Mouse (Mus musculus) hindbrain, embryonic 10.5 days (tissue): ENCODE data around the gene Bicc1. TPM values are rescaled to one million over a fixed set of nuclear protein-coding genes. Genes with fewer than 3 reads are reported as not detected.
A peak's percentile ranks its signal among the peaks of the same experiment; 100 is the strongest.

ENCODE experiments used
- DNase-seq: peaks from one replicate; pipeline ENCODE4 v3.0.0-alpha.2; 2017; ENCODE audit warnings: low spot score
- H3K27ac ChIP-seq: fragments of 300-500 bp; sonication (generic); 2 replicates; pipeline ENCODE4 v1.5.1; 2016; ENCODE audit warnings: mild to moderate bottlenecking, moderate library complexity
- H3K27me3 ChIP-seq: fragments of 300-500 bp; sonication (generic); 2 replicates; pipeline ENCODE4 v1.6.1; 2016; ENCODE audit warnings: mild to moderate bottlenecking; ENCODE audit not compliant: poor library complexity, insufficient read depth, severe bottlenecking
- H3K36me3 ChIP-seq: fragments of 300-500 bp; sonication (generic); 2 replicates; pipeline ENCODE4 v1.6.1; 2016; ENCODE audit warnings: mild to moderate bottlenecking, moderate library complexity
- H3K4me1 ChIP-seq: fragments of 300-500 bp; sonication (generic); replicated peaks from 2 replicates; pipeline ENCODE4 v1.6.1; 2016; ENCODE audit warnings: mild to moderate bottlenecking
- H3K4me3 ChIP-seq: fragments of 300-500 bp; sonication (generic); 2 replicates; pipeline ENCODE4 v1.5.1; 2016; ENCODE audit warnings: mild to moderate bottlenecking, moderate library complexity
- H3K9me3 ChIP-seq: fragments of 300-500 bp; sonication (generic); 2 replicates; pipeline ENCODE4 v1.6.1; 2016; ENCODE audit warnings: mild to moderate bottlenecking, moderate library complexity
- WGBS: fragments of 180-500 bp; shearing (Covaris S2); methylation state at CpG from one replicate; pipeline ENCODE4 v1.1.7; 2016; 5-methylcytosine and 5-hydroxymethylcytosine counted together
- polyA plus RNA-seq: library from polyadenylated mRNA; unstranded; fragments of >200 nt; fragmentation: Nextera tagmentation; extraction: Ambion mirVana; gene quantifications from 2 replicates; pipeline ENCODE4 v1.2.1, GENCODE M21; 2016

Bicc1 gene
- polyA plus RNA-seq, 1 experiment from 2014 or later, result 5.5 TPM

- DNase-seq, result no peak
- H3K36me3 ChIP-seq, result no peaks in the 10 kb centered on the region
- no peak overlapping the region for H3K27ac ChIP-seq
- no peak overlapping the region for H3K4me3 ChIP-seq
- H3K9me3 ChIP-seq, result no peaks in the 10 kb centered on the region
- H3K4me1 ChIP-seq, result no peaks in the 10 kb centered on the region
- WGBS, result 98% methylated on average over 9 of the region's 9 CpGs
- no peaks in the 10 kb centered on the region for H3K27me3 ChIP-seq
Observed at GRCm38 (mm10) chr10:70996051-70996450, 163.4 kb downstream of the Bicc1 start.

- no peak for DNase-seq
Observed at GRCm38 (mm10) chr10:70994135-70994497, 165.4 kb downstream of the Bicc1 start.

GRCm38 (mm10) chr10:70993497-70994134 is 165.9 kb downstream of the Bicc1 start:
- Histone ChIP-seq H3K27me3 (no peaks in the 10 kb centered on the region), H3K4me1 (no peaks in the 10 kb centered on the region), H3K4me3 (no peak overlapping the region), H3K27ac (no peak overlapping the region), H3K36me3 (no peaks in the 10 kb centered on the region), H3K9me3 (no peaks in the 10 kb centered on the region)
- WGBS, result 82% methylated on average over 6 of the region's 6 CpGs
- DNase-seq, result no peak

More at GRCm38 (mm10) chr10:70994135-70994497, 165.4 kb downstream of the Bicc1 start:
- Histone ChIP-seq H3K4me1 (no peaks in the 10 kb centered on the region), H3K27me3 (no peaks in the 10 kb centered on the region), H3K36me3 (no peaks in the 10 kb centered on the region), H3K9me3 (no peaks in the 10 kb centered on the region), H3K27ac (no peak overlapping the region), H3K4me3 (no peak overlapping the region)
- 98% methylated on average over 2 of the region's 2 CpGs for WGBS

- no peaks in the 10 kb centered on the region for H3K27me3 ChIP-seq
- no peak overlapping the region for H3K27ac ChIP-seq
- H3K4me1 ChIP-seq, result no peaks in the 10 kb centered on the region
- H3K36me3 ChIP-seq, result no peaks in the 10 kb centered on the region
- no peak for DNase-seq
- no peak overlapping the region for H3K4me3 ChIP-seq
- 81% methylated on average over 5 of the region's 5 CpGs for WGBS
- H3K9me3 ChIP-seq, result no peaks in the 10 kb centered on the region
Observed at GRCm38 (mm10) chr10:70987396-70987795, 172.1 kb downstream of the Bicc1 start.

- WGBS, result 82% methylated on average over 11 of the region's 11 CpGs
- DNase-seq, result no peak
- no peaks in the 10 kb centered on the region for H3K4me1 ChIP-seq
- no peaks in the 10 kb centered on the region for H3K9me3 ChIP-seq
- no peaks in the 10 kb centered on the region for H3K36me3 ChIP-seq
- no peak overlapping the region for H3K4me3 ChIP-seq
- no peak overlapping the region for H3K27ac ChIP-seq
- H3K27me3 ChIP-seq, result no peaks in the 10 kb centered on the region
Observed at GRCm38 (mm10) chr10:70983036-70983670, 176.3 kb downstream of the Bicc1 start.

- Histone ChIP-seq H3K36me3 (no peaks in the 10 kb centered on the region), H3K27me3 (no peaks in the 10 kb centered on the region), H3K4me1 (no peaks in the 10 kb centered on the region), H3K4me3 (no peak overlapping the region), H3K9me3 (no peaks in the 10 kb centered on the region), H3K27ac (no peak overlapping the region)
- no peak for DNase-seq
- WGBS, result 92% methylated on average over 7 of the region's 7 CpGs
Observed at GRCm38 (mm10) chr10:70982156-70982555, 177.3 kb downstream of the Bicc1 start.

- 94% methylated on average over 8 of the region's 8 CpGs for WGBS
- Histone ChIP-seq H3K27ac (no peak overlapping the region), H3K27me3 (no peaks in the 10 kb centered on the region), H3K36me3 (no peaks in the 10 kb centered on the region), H3K4me1 (no peaks in the 10 kb centered on the region), H3K4me3 (no peak overlapping the region), H3K9me3 (no peaks in the 10 kb centered on the region)
- DNase-seq, result no peak
Observed at GRCm38 (mm10) chr10:70979657-70980056, 179.8 kb downstream of the Bicc1 start.

GRCm38 (mm10) chr10:70977141-70977540 is 182.4 kb downstream of the Bicc1 start:
- 86% methylated on average over 6 of the region's 6 CpGs for WGBS
- Histone ChIP-seq H3K36me3 (no peaks in the 10 kb centered on the region), H3K4me1 (no peaks in the 10 kb centered on the region), H3K9me3 (no peaks in the 10 kb centered on the region), H3K4me3 (no peak overlapping the region), H3K27ac (no peak overlapping the region), H3K27me3 (no peaks in the 10 kb centered on the region)
- no peak for DNase-seq

GRCm38 (mm10) chr10:70976633-70977032 is 182.9 kb downstream of the Bicc1 start:
- DNase-seq, result no peak
- H3K4me3 ChIP-seq, result no peak overlapping the region
- no peak overlapping the region for H3K27ac ChIP-seq
- H3K9me3 ChIP-seq, result no peaks in the 10 kb centered on the region
- no peaks in the 10 kb centered on the region for H3K36me3 ChIP-seq
- no peaks in the 10 kb centered on the region for H3K4me1 ChIP-seq
- no peaks in the 10 kb centered on the region for H3K27me3 ChIP-seq
- WGBS, result 87% methylated on average over 9 of the region's 9 CpGs

GRCm38 (mm10) chr10:70971156-70971555 is 188.3 kb downstream of the Bicc1 start:
- DNase-seq, result no peak
- no peak overlapping the region for H3K4me3 ChIP-seq
- no peaks in the 10 kb centered on the region for H3K9me3 ChIP-seq
- H3K27me3 ChIP-seq, result no peaks in the 10 kb centered on the region
- peaks cover 7% of the 10 kb centered on the region; the same call in 1 of the 2 replicates for H3K4me1 ChIP-seq
- WGBS, result 91% methylated on average over 11 of the region's 11 CpGs
- no peaks in the 10 kb centered on the region for H3K36me3 ChIP-seq
- no peak overlapping the region for H3K27ac ChIP-seq

GRCm38 (mm10) chr10:70968848-70969683 is 190.4 kb downstream of the Bicc1 start:
- WGBS, result 73% methylated on average over 13 of the region's 13 CpGs
- no peaks in the 10 kb centered on the region for H3K27me3 ChIP-seq
- no peak overlapping the region for H3K27ac ChIP-seq
- H3K9me3 ChIP-seq, result no peaks in the 10 kb centered on the region
- no peak for DNase-seq
- H3K4me1 ChIP-seq, result peaks cover 7% of the 10 kb centered on the region; the same call in 1 of the 2 replicates
- H3K36me3 ChIP-seq, result no peaks in the 10 kb centered on the region
- H3K4me3 ChIP-seq, result no peak overlapping the region

- WGBS, result 80% methylated on average over 16 of the region's 16 CpGs
- no peak overlapping the region for H3K4me3 ChIP-seq
- DNase-seq, result peak; percentile 26
- H3K9me3 ChIP-seq, result no peaks in the 10 kb centered on the region
- no peaks in the 10 kb centered on the region for H3K27me3 ChIP-seq
- H3K4me1 ChIP-seq, result peaks cover 7% of the 10 kb centered on the region; the same call in 1 of the 2 replicates
- no peaks in the 10 kb centered on the region for H3K36me3 ChIP-seq
- H3K27ac ChIP-seq, result no peak overlapping the region
Observed at GRCm38 (mm10) chr10:70966642-70967345, 192.7 kb downstream of the Bicc1 start.
